ENCODE assay signal across 7 mouse cellular contexts in genomic region chr11:69125041-69125851, GRCm38 (mm10). TPM values are rescaled to one million over a fixed set of nuclear protein-coding genes. Genes with fewer than 3 reads are reported as not detected.
DNase-seq lines count a peak whose midpoint lies in the region; ATAC-seq and TF ChIP-seq lines count a peak whose summit lies in the region.

No protein-coding gene starts in this region.

- H3K4me2 ChIP-seq in intestine, embryonic 15.5 days (replicated peaks): peak overlapping the region; percentile 87

- ATAC-seq in common myeloid progenitor, adult 5-6 weeks (replicated peaks; ENCODE audit: low read depth, poor library complexity, severe bottlenecking): peak; percentile 39
- ATAC-seq in intestine, embryonic 15.5 days: peak; percentile 53

- H3K9me3 ChIP-seq in intestine, embryonic 15.5 days: no peaks in the 10 kb centered on the region
- H3K9me3 ChIP-seq in midbrain, embryonic 10.5 days (replicated peaks): no peaks in the 10 kb centered on the region

- peak; percentile 71; the same call in 1 of the 2 replicates for TF ChIP-seq CTCF in small intestine, adult 2 months (IDR thresholded peaks at IDR 0.05; ENCODE audit: extremely low read depth, insufficient read length, insufficient replicate concordance, low read depth, low read length)

- DNase-seq in adipocyte (ENCODE audit: low spot score): peak; percentile 88
- DNase-seq in gastrocnemius, postnatal 25 days: peak; percentile 77
- peak; percentile 77 to 78 for DNase-seq in left cerebral cortex, postnatal 36 days (ENCODE audit: low spot score in 2 of 2)
- peak; percentile 79 for DNase-seq in midbrain, embryonic 10.5 days (ENCODE audit: low spot score)

- WGBS in intestine, embryonic 15.5 days: under 1% methylated on average over 24 of the region's 24 CpGs
- under 1% methylated on average over 24 of the region's 24 CpGs for WGBS in midbrain, embryonic 10.5 days
- WGBS in small intestine, adult 2 months: under 1% methylated on average over 24 of the region's 24 CpGs

- 0 out of 2 replicates have a peak, but pooled peaks have one; percentile 13 for TF ChIP-seq POLR2A in small intestine, adult 2 months (IDR thresholded peaks at IDR 0.05; ENCODE audit: low read depth, low read length)

- intact Hi-C loops in left cerebral cortex, postnatal 36 days (cut with DNase I): loop anchor here (1.0 kb wide), 1 partner anchor 25 kb away; no protein-coding TSS in a partner anchor

- H3K4me1 ChIP-seq in intestine, embryonic 15.5 days (replicated peaks): peaks cover 22% of the 10 kb centered on the region
- H3K4me1 ChIP-seq in midbrain, embryonic 10.5 days: peaks cover 45% of the 10 kb centered on the region
- H3K4me1 ChIP-seq in small intestine, adult 2 months (ENCODE audit: control insufficient read depth, insufficient read depth, insufficient read length, low read length): no peaks in the 10 kb centered on the region; the same call in 1 of the 2 replicates

- peak overlapping the region; percentile 57 for H3K4me3 ChIP-seq in intestine, embryonic 15.5 days (replicated peaks)
- peak overlapping the region; percentile 87 for H3K4me3 ChIP-seq in midbrain, embryonic 10.5 days
- H3K4me3 ChIP-seq in small intestine, adult 2 months (ENCODE audit: low read depth, low read length): peak overlapping the region; percentile 63

- peak overlapping the region; percentile 70 for H3K27ac ChIP-seq in intestine, embryonic 15.5 days
- peak overlapping the region; percentile 71 for H3K27ac ChIP-seq in midbrain, embryonic 10.5 days (replicated peaks)
- peak overlapping the region; percentile 56 for H3K27ac ChIP-seq in small intestine, adult 2 months (ENCODE audit: insufficient read depth, low read depth, low read length)

- no peaks in the 10 kb centered on the region for H3K36me3 ChIP-seq in intestine, embryonic 15.5 days
- no peaks in the 10 kb centered on the region for H3K36me3 ChIP-seq in midbrain, embryonic 10.5 days
- H3K36me3 ChIP-seq in small intestine, adult 2 months (ENCODE audit: control insufficient read depth, insufficient read depth, low read length): no peaks in the 10 kb centered on the region

- no peaks in the 10 kb centered on the region for H3K27me3 ChIP-seq in intestine, embryonic 15.5 days (replicated peaks)
- H3K27me3 ChIP-seq in midbrain, embryonic 10.5 days (ENCODE audit: low read depth, poor library complexity, severe bottlenecking): peaks cover 54% of the 10 kb centered on the region
- no peaks in the 10 kb centered on the region for H3K27me3 ChIP-seq in small intestine, adult 2 months (ENCODE audit: control insufficient read depth, insufficient read depth, low read length)

- peak overlapping the region; percentile 50 for H3K9ac ChIP-seq in intestine, embryonic 15.5 days

RNA-seq across cellular contexts. Expression of gene Aloxe3, which starts 0.5 kb away (rescaled TPM):
- 6.9 TPM in 1 of 2 replicates, not detected in the other for total RNA-seq in common myeloid progenitor, adult 5-6 weeks (2017)
- not detected for total RNA-seq in gastrocnemius, postnatal 25 days (2021)
- polyA plus RNA-seq in intestine, embryonic 15.5 days (2015; fragmentation: Nextera tagmentation; extraction: Ambion mirVana): 0.19 and 0.29 TPM in 2 replicates
- 1 to 10 TPM; 4.3 to 6.8 TPM for total RNA-seq in left cerebral cortex, postnatal 36 days (2021)
- 0.17 and 0.25 TPM in 2 replicates for polyA plus RNA-seq in midbrain, embryonic 10.5 days (2016; fragmentation: Nextera tagmentation; extraction: Ambion mirVana)
- polyA plus RNA-seq in small intestine, adult 2 months (2012; rRNA removed): 0.13 and 1.2 TPM in 2 replicates

RNA-seq across cellular contexts. Expression of gene 9130213A22Rik, which starts 2.9 kb away (rescaled TPM):
- total RNA-seq in common myeloid progenitor, adult 5-6 weeks (2017): not detected in 2 replicates
- total RNA-seq in gastrocnemius, postnatal 25 days (2021): under 1 TPM in 1 of 2 experiments, not detected in 1; 0.21 TPM
- polyA plus RNA-seq in intestine, embryonic 15.5 days (2015; fragmentation: Nextera tagmentation; extraction: Ambion mirVana): 0.29 and 0.34 TPM in 2 replicates
- under 1 TPM; 0.52 to 0.75 TPM for total RNA-seq in left cerebral cortex, postnatal 36 days (2021)
- 0.07 and 0.14 TPM in 2 replicates for polyA plus RNA-seq in midbrain, embryonic 10.5 days (2016; fragmentation: Nextera tagmentation; extraction: Ambion mirVana)
- polyA plus RNA-seq in small intestine, adult 2 months (2012; rRNA removed): 0.29 and 0.38 TPM in 2 replicates

RNA-seq across cellular contexts. Expression of gene Hes7, which starts 5.0 kb away (rescaled TPM):
- total RNA-seq in common myeloid progenitor, adult 5-6 weeks (2017): not detected in 2 replicates
- total RNA-seq in gastrocnemius, postnatal 25 days (2021): not detected
- 0.62 and 0.70 TPM in 2 replicates for polyA plus RNA-seq in intestine, embryonic 15.5 days (2015; fragmentation: Nextera tagmentation; extraction: Ambion mirVana)
- total RNA-seq in left cerebral cortex, postnatal 36 days (2021): 1 to 10 TPM in 1 of 2 experiments, under 1 TPM in 1; 0.79 to 1.3 TPM
- 0.07 and 0.09 TPM in 2 replicates for polyA plus RNA-seq in midbrain, embryonic 10.5 days (2016; fragmentation: Nextera tagmentation; extraction: Ambion mirVana)
- polyA plus RNA-seq in small intestine, adult 2 months (2012; rRNA removed): 1.1 and 1.7 TPM in 2 replicates

RNA-seq across cellular contexts. Expression of gene Per1, which starts 30.2 kb away (rescaled TPM):
- 9.3 and 16.9 TPM in 2 replicates for total RNA-seq in common myeloid progenitor, adult 5-6 weeks (2017)
- 10 to 100 TPM; 21.0 to 50.8 TPM for total RNA-seq in gastrocnemius, postnatal 25 days (2021)
- polyA plus RNA-seq in intestine, embryonic 15.5 days (2015; fragmentation: Nextera tagmentation; extraction: Ambion mirVana): 11.9 and 15.6 TPM in 2 replicates
- total RNA-seq in left cerebral cortex, postnatal 36 days (2021): 100 to 1,000 TPM; 106 to 122 TPM
- polyA plus RNA-seq in midbrain, embryonic 10.5 days (2016; fragmentation: Nextera tagmentation; extraction: Ambion mirVana): 6.8 and 7.6 TPM in 2 replicates
- 5.4 and 13.9 TPM in 2 replicates for polyA plus RNA-seq in small intestine, adult 2 months (2012; rRNA removed)

RNA-seq across cellular contexts. Expression of gene Alox12b, which starts 31.5 kb away (rescaled TPM):
- total RNA-seq in common myeloid progenitor, adult 5-6 weeks (2017): not detected in 2 replicates
- total RNA-seq in gastrocnemius, postnatal 25 days (2021): under 1 TPM in 1 of 2 experiments, not detected in 1; 0.18 TPM
- 0.35 and 0.43 TPM in 2 replicates for polyA plus RNA-seq in intestine, embryonic 15.5 days (2015; fragmentation: Nextera tagmentation; extraction: Ambion mirVana)
- total RNA-seq in left cerebral cortex, postnatal 36 days (2021): 1 to 10 TPM; 6.0 to 6.1 TPM
- polyA plus RNA-seq in midbrain, embryonic 10.5 days (2016; fragmentation: Nextera tagmentation; extraction: Ambion mirVana): not detected in 2 replicates
- polyA plus RNA-seq in small intestine, adult 2 months (2012; rRNA removed): not detected in 2 replicates

Comparison
In these comparisons a context has a peak if more than half of its experiments do, and no peak if none do; other contexts are left out.
1. Peak in every context shown above with its lines: DNase-seq, ATAC-seq, H3K4me3 ChIP-seq and H3K27ac ChIP-seq.